Mouse (Mus musculus): ENCODE results near the gene H2-M3. TPM values are rescaled to one million over a fixed set of nuclear protein-coding genes. Genes with fewer than 3 reads are reported as not detected.
"Not testable (repeated sequence)": the region's sequence is repeated elsewhere in the genome, so short reads cannot be mapped to it uniquely, and the experiment has no call there.

The H2-M3 gene
- polyA plus RNA-seq (2014; fragmentation: Nextera tagmentation; extraction: Ambion mirVana) = 1.1 and 2.1 TPM in 2 replicates

- 2% methylated on average over 26 of the region's 26 CpGs for WGBS
- H3K9ac ChIP-seq (ENCODE audit: low read length) = peak within 1 kb of the TSS; percentile 68
- H3K4me1 ChIP-seq (ENCODE audit: control insufficient read depth in 2 of 2, insufficient read depth in 2 of 2, low read length in 2 of 2) = peaks cover 0 to 3% of the 10 kb centered on the region in 2 experiments; a peak in 1 of 4 replicates
Observed at GRCm38 (mm10) chr17:37270058-37270701, at the start of gene H2-M3. TSS of gene H2-M3 (plus strand) at chr17:37270220.

GRCm38 (mm10) chr17:37221879-37222278 is 48.1 kb upstream of the H2-M3 start:
- no peak for ATAC-seq (ENCODE audit: insufficient number of reproducible peaks, insufficient read depth, low FRiP score, low read depth)
- no peak overlapping the region for H3K27ac ChIP-seq (replicated peaks in 1 of 2; ENCODE audit: control insufficient read depth in 1 of 2, insufficient read depth in 1 of 2, low read depth in 2 of 2, low read length in 2 of 2)
- no peak overlapping the region for H3K4me2 ChIP-seq (ENCODE audit: low read length)
- WGBS = 15% methylated on average over 1 of the region's 1 CpGs
- H3K4me3 ChIP-seq (ENCODE audit: control insufficient read depth in 1 of 2, insufficient read depth in 1 of 2, low read depth in 1 of 2, low read length in 2 of 2) = no peak overlapping the region
- peaks cover 6% of the 10 kb centered on the region; the same call in 1 of the 2 replicates for H3K9me3 ChIP-seq (ENCODE audit: control insufficient read depth, low read length)
- H3K4me1 ChIP-seq (ENCODE audit: control insufficient read depth in 2 of 2, insufficient read depth in 2 of 2, low read length in 2 of 2) = no peaks in the 10 kb centered on the region
- H3K27me3 ChIP-seq (ENCODE audit: control insufficient read depth, insufficient read depth, low read length) = no peaks in the 10 kb centered on the region
- H3K9ac ChIP-seq (ENCODE audit: low read length) = no peak overlapping the region
- H3K36me3 ChIP-seq (ENCODE audit: control insufficient read depth, insufficient read depth, low read length) = no peaks in the 10 kb centered on the region

More at GRCm38 (mm10) chr17:37270058-37270701, at the start of gene H2-M3:
- no peak within 1 kb of the TSS for H3K27ac ChIP-seq (replicated peaks in 1 of 2; ENCODE audit: control insufficient read depth in 1 of 2, insufficient read depth in 1 of 2, low read depth in 2 of 2, low read length in 2 of 2)
- H3K9me3 ChIP-seq (ENCODE audit: control insufficient read depth, low read length) = no peaks in the 10 kb centered on the region
- peak within 1 kb of the TSS; percentile 93 for H3K4me2 ChIP-seq (ENCODE audit: low read length)
- H3K4me3 ChIP-seq (ENCODE audit: control insufficient read depth in 1 of 2, insufficient read depth in 1 of 2, low read depth in 1 of 2, low read length in 2 of 2) = peak within 1 kb of the TSS; percentile 58 to 62
- peak; percentile 82; the same call in 1 of the 2 replicates for ATAC-seq (ENCODE audit: insufficient number of reproducible peaks, insufficient read depth, low FRiP score, low read depth)
- H3K36me3 ChIP-seq (ENCODE audit: control insufficient read depth, insufficient read depth, low read length) = no peaks in the 10 kb centered on the region
- no peaks in the 10 kb centered on the region for H3K27me3 ChIP-seq (ENCODE audit: control insufficient read depth, insufficient read depth, low read length)

GRCm38 (mm10) chr17:37237230-37237629 is 32.8 kb upstream of the H2-M3 start, which contains the start of gene Olfr97:
TSS of gene Olfr97 (minus strand) at chr17:37237330.
- not testable (repeated sequence) for ATAC-seq (ENCODE audit: insufficient number of reproducible peaks, insufficient read depth, low FRiP score, low read depth); H3K4me3 ChIP-seq (ENCODE audit: control insufficient read depth in 1 of 2, insufficient read depth in 1 of 2, low read depth in 1 of 2, low read length in 2 of 2); H3K27ac ChIP-seq (replicated peaks in 1 of 2; ENCODE audit: control insufficient read depth in 1 of 2, insufficient read depth in 1 of 2, low read depth in 2 of 2, low read length in 2 of 2); H3K4me1 ChIP-seq (ENCODE audit: control insufficient read depth in 2 of 2, insufficient read depth in 2 of 2, low read length in 2 of 2); H3K27me3 ChIP-seq (ENCODE audit: control insufficient read depth, insufficient read depth, low read length); H3K9ac ChIP-seq (ENCODE audit: low read length); H3K4me2 ChIP-seq (ENCODE audit: low read length); H3K9me3 ChIP-seq (ENCODE audit: control insufficient read depth, low read length); H3K36me3 ChIP-seq (ENCODE audit: control insufficient read depth, insufficient read depth, low read length)
- 77% methylated on average over 2 of the region's 2 CpGs for WGBS

DNA sequence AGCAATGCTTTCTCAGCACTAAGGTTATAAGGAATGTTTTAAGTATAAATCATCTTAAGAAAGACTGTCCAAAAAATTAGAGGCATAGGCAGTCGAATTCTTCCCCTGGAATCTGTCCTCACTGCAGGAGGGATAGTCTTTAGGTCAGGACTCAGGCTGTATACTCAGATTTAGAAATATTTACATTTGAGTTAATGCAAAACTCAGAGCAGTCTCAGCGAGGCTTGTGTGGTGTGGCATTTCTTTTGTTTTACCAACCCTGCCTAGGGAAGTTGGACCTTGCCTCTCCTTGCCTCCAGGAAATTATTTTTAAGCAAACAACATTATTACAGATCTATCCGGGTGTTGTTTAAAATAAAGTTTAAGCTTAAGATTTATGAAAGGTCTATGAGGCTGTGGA is 27.8 kb upstream of the H2-M3 start:
- Histone ChIP-seq H3K36me3 (ENCODE audit: control insufficient read depth, insufficient read depth, low read length) (no peaks in the 10 kb centered on the region), H3K4me2 (ENCODE audit: low read length) (no peak overlapping the region), H3K4me1 (ENCODE audit: control insufficient read depth in 2 of 2, insufficient read depth in 2 of 2, low read length in 2 of 2) (no peaks in the 10 kb centered on the region), H3K4me3 (ENCODE audit: control insufficient read depth in 1 of 2, insufficient read depth in 1 of 2, low read depth in 1 of 2, low read length in 2 of 2) (no peak overlapping the region), H3K27ac (replicated peaks in 1 of 2; ENCODE audit: control insufficient read depth in 1 of 2, insufficient read depth in 1 of 2, low read depth in 2 of 2, low read length in 2 of 2) (no peak overlapping the region), H3K9ac (ENCODE audit: low read length) (no peak overlapping the region), H3K9me3 (ENCODE audit: control insufficient read depth, low read length) (0 out of 2 replicates have a peak, but pooled peaks cover 5% of the 10 kb centered on the region), H3K27me3 (ENCODE audit: control insufficient read depth, insufficient read depth, low read length) (no peaks in the 10 kb centered on the region)
- WGBS = 56% methylated on average over 3 of the region's 3 CpGs
- ATAC-seq (ENCODE audit: insufficient number of reproducible peaks, insufficient read depth, low FRiP score, low read depth) = no peak

GRCm38 (mm10) chr17:37246715-37247114 is 23.3 kb upstream of the H2-M3 start:
- 32% methylated on average over 5 of the region's 5 CpGs for WGBS

GRCm38 (mm10) chr17:37249460-37249859 is 20.6 kb upstream of the H2-M3 start:
- H3K4me2 ChIP-seq (ENCODE audit: low read length) = no peak overlapping the region
- no peaks in the 10 kb centered on the region for H3K4me1 ChIP-seq (ENCODE audit: control insufficient read depth in 2 of 2, insufficient read depth in 2 of 2, low read length in 2 of 2)
- no peaks in the 10 kb centered on the region for H3K9me3 ChIP-seq (ENCODE audit: control insufficient read depth, low read length)
- H3K36me3 ChIP-seq (ENCODE audit: control insufficient read depth, insufficient read depth, low read length) = no peaks in the 10 kb centered on the region
- H3K27ac ChIP-seq (replicated peaks in 1 of 2; ENCODE audit: control insufficient read depth in 1 of 2, insufficient read depth in 1 of 2, low read depth in 2 of 2, low read length in 2 of 2) = no peak overlapping the region
- H3K9ac ChIP-seq (ENCODE audit: low read length) = no peak overlapping the region
- no peak overlapping the region for H3K4me3 ChIP-seq (ENCODE audit: control insufficient read depth in 1 of 2, insufficient read depth in 1 of 2, low read depth in 1 of 2, low read length in 2 of 2)
- ATAC-seq (ENCODE audit: insufficient number of reproducible peaks, insufficient read depth, low FRiP score, low read depth) = no peak
- no peaks in the 10 kb centered on the region for H3K27me3 ChIP-seq (ENCODE audit: control insufficient read depth, insufficient read depth, low read length)

More at GRCm38 (mm10) chr17:37246715-37247114, 23.3 kb upstream of the H2-M3 start:
- Histone ChIP-seq H3K4me3 (ENCODE audit: control insufficient read depth in 1 of 2, insufficient read depth in 1 of 2, low read depth in 1 of 2, low read length in 2 of 2) (no peak overlapping the region), H3K9me3 (ENCODE audit: control insufficient read depth, low read length) (no peaks in the 10 kb centered on the region), H3K4me1 (ENCODE audit: control insufficient read depth in 2 of 2, insufficient read depth in 2 of 2, low read length in 2 of 2) (no peaks in the 10 kb centered on the region), H3K36me3 (ENCODE audit: control insufficient read depth, insufficient read depth, low read length) (no peaks in the 10 kb centered on the region), H3K9ac (ENCODE audit: low read length) (no peak overlapping the region), H3K27me3 (ENCODE audit: control insufficient read depth, insufficient read depth, low read length) (no peaks in the 10 kb centered on the region), H3K4me2 (ENCODE audit: low read length) (no peak overlapping the region), H3K27ac (replicated peaks in 1 of 2; ENCODE audit: control insufficient read depth in 1 of 2, insufficient read depth in 1 of 2, low read depth in 2 of 2, low read length in 2 of 2) (no peak overlapping the region)
- ATAC-seq (ENCODE audit: insufficient number of reproducible peaks, insufficient read depth, low FRiP score, low read depth) = no peak

- Histone ChIP-seq H3K4me3 (ENCODE audit: control insufficient read depth in 1 of 2, insufficient read depth in 1 of 2, low read depth in 1 of 2, low read length in 2 of 2) (no peak overlapping the region), H3K4me1 (ENCODE audit: control insufficient read depth in 2 of 2, insufficient read depth in 2 of 2, low read length in 2 of 2) (no peaks in the 10 kb centered on the region), H3K9ac (ENCODE audit: low read length) (no peak overlapping the region), H3K9me3 (ENCODE audit: control insufficient read depth, low read length) (no peaks in the 10 kb centered on the region), H3K4me2 (ENCODE audit: low read length) (no peak overlapping the region), H3K36me3 (ENCODE audit: control insufficient read depth, insufficient read depth, low read length) (no peaks in the 10 kb centered on the region), H3K27ac (replicated peaks in 1 of 2; ENCODE audit: control insufficient read depth in 1 of 2, insufficient read depth in 1 of 2, low read depth in 2 of 2, low read length in 2 of 2) (no peak overlapping the region), H3K27me3 (ENCODE audit: control insufficient read depth, insufficient read depth, low read length) (no peaks in the 10 kb centered on the region)
- ATAC-seq (ENCODE audit: insufficient number of reproducible peaks, insufficient read depth, low FRiP score, low read depth) = no peak
- 4% methylated on average over 1 of the region's 1 CpGs for WGBS
Observed at GRCm38 (mm10) chr17:37250544-37250943, 19.5 kb upstream of the H2-M3 start.

GRCm38 (mm10) chr17:37263626-37264025 is 6.4 kb upstream of the H2-M3 start, which contains the start of gene Olfr98:
TSS of gene Olfr98 (minus strand) at chr17:37263749.
- ATAC-seq (ENCODE audit: insufficient number of reproducible peaks, insufficient read depth, low FRiP score, low read depth) = no peak
- Histone ChIP-seq H3K27me3 (ENCODE audit: control insufficient read depth, insufficient read depth, low read length) (no peaks in the 10 kb centered on the region), H3K9me3 (ENCODE audit: control insufficient read depth, low read length) (no peaks in the 10 kb centered on the region), H3K4me1 (ENCODE audit: control insufficient read depth in 2 of 2, insufficient read depth in 2 of 2, low read length in 2 of 2) (no peaks in the 10 kb centered on the region), H3K4me2 (ENCODE audit: low read length) (no peak within 1 kb of the TSS), H3K4me3 (ENCODE audit: control insufficient read depth in 1 of 2, insufficient read depth in 1 of 2, low read depth in 1 of 2, low read length in 2 of 2) (no peak within 1 kb of the TSS), H3K36me3 (ENCODE audit: control insufficient read depth, insufficient read depth, low read length) (no peaks in the 10 kb centered on the region), H3K27ac (replicated peaks in 1 of 2; ENCODE audit: control insufficient read depth in 1 of 2, insufficient read depth in 1 of 2, low read depth in 2 of 2, low read length in 2 of 2) (no peak within 1 kb of the TSS), H3K9ac (ENCODE audit: low read length) (no peak within 1 kb of the TSS)
- WGBS = 59% methylated on average over 1 of the region's 1 CpGs
